Mouse (Mus musculus) adrenal gland, adult 2 months (tissue): ENCODE data around the gene Cacna1b. TPM values are rescaled to one million over a fixed set of nuclear protein-coding genes. Genes with fewer than 3 reads are reported as not detected.

ENCODE experiments used
- DNase-seq: peaks from one replicate; pipeline ENCODE4 v3.0.0; 2021
- polyA plus RNA-seq: library from polyadenylated mRNA; depleted of rRNA; stranded (reverse); fragments of >200 nt; gene quantifications from 2 replicates; pipeline ENCODE4 v1.2.3, GENCODE M21; 2012
- total RNA-seq, 2 experiments: library from RNA; stranded (reverse); gene quantifications; 2 replicates each; pipeline ENCODE4 v1.2.3; 2021

Gene Cacna1b
- total and polyA plus RNA-seq, 3 experiments: 2.0 to 8.1 (median 2.5) TPM

GRCm38 (mm10) chr2:24646452-24647146 is 116.4 kb downstream of the Cacna1b start:
- no peak for DNase-seq

- DNase-seq: no peak
Measured at GRCm38 (mm10) chr2:24642834-24643233, 120.1 kb downstream of the Cacna1b start.

DNA sequence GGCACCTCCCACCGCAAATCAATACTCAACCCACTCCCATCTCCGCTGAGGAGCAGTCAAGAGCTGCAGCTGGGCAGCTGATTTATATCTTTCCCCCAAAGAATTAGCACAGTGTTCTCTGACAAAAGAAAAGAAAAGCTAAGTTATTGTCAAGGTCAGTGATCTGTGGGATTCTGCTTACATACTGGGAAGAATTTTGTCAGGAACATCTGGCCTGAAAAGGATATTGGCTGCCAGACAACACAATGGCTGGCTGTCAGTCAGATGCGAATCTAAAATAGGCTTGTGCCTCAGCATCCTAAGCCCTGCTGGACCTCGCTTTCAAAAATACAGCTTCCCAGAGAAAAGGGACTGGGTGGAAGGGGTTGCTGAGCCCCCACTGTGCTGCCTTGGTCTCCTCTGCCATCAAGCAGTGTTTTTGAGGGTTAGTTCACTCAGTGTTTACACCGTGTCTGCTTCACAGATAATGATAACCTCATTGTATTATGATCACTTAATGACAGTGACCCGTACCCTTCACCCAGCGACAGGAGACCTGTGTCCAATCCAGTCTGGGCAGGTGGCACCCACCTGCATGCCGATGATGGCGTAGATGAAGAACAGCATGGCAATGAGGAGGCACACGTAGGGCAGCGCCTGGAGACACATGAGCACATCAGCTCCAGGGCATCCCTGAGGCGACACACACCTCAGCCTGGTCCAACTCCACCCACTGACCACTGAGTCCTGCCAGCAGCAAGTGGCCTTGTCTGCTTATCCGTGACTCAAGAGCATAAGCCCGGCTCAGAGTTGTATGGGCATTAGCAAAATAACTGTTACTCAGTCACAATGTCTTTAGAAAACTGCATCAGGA is 124.6 kb downstream of the Cacna1b start:
- no peak for DNase-seq

GRCm38 (mm10) chr2:24633645-24634044 is 129.3 kb downstream of the Cacna1b start:
- DNase-seq: no peak

GRCm38 (mm10) chr2:24617141-24617540 is 145.8 kb downstream of the Cacna1b start:
- DNase-seq: no peak

DNA sequence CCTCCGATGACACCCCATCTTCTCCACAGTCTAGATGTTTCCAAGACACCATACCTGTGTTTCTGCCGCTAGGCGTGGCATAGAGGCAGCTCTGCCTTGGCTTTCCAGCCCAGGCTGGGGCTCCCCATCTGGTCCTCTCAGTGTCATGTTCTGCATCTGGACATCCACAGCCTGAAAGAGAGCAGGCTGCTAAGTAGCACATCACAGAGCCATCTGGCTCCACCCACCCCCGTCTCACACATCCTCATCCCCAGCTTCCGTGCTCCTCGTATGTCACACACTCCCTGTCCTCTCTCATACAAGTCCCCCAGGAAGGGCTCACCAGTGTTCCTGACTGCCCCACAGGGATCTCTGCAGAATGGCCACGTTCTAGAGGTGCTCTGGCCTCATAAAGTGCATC is 153.2 kb downstream of the Cacna1b start:
- DNase-seq: no peak

DNA sequence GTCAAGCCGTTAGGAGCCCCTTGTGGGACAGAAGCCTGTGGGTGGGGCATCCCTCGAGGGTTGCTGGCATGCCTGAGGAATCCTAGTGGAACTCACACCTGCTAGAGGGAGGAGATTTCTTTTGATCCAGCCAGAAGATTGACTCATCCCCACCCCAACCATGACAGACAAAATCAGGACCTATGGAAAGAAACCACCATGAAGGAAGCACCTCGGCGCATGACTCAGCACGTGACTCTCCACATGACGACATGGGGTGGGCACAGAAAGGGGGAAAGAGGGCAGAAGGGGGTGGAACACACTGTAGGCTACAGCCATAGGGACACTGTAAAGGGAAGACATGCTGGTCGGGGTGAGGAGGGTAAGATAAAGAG is 154.2 kb downstream of the Cacna1b start:
- DNase-seq: no peak

- no peak for DNase-seq
Measured at GRCm38 (mm10) chr2:24607905-24608764, 154.8 kb downstream of the Cacna1b start.

- no peak for DNase-seq
Measured at GRCm38 (mm10) chr2:24606531-24606930, 156.4 kb downstream of the Cacna1b start.

- no peak for DNase-seq
Measured at GRCm38 (mm10) chr2:24605096-24605495, 157.9 kb downstream of the Cacna1b start.

DNA sequence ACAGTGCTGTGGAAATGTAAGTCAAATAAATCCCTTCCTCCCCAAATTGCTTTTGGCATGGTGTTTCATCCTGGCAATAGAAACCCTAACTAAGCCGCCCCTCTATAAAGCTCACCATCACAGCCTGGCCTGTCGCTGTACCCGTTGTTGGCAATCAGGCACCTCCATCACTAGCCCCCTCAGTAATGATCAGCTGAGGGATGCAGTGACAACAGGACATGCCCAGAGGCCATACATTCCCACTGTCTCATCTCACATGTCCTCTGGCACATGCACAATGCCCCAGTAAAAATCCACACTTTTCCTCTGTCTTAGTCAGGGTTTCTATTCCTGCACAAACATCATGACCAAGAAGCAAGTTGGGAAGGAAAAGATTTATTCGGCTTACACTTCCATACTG is 173.5 kb downstream of the Cacna1b start:
- DNase-seq: no peak

- DNase-seq: no peak
Measured at GRCm38 (mm10) chr2:24587999-24588398, 175.0 kb downstream of the Cacna1b start.

- peak; percentile 31 for DNase-seq
Measured at GRCm38 (mm10) chr2:24574616-24575015, 188.3 kb downstream of the Cacna1b start.

DNA sequence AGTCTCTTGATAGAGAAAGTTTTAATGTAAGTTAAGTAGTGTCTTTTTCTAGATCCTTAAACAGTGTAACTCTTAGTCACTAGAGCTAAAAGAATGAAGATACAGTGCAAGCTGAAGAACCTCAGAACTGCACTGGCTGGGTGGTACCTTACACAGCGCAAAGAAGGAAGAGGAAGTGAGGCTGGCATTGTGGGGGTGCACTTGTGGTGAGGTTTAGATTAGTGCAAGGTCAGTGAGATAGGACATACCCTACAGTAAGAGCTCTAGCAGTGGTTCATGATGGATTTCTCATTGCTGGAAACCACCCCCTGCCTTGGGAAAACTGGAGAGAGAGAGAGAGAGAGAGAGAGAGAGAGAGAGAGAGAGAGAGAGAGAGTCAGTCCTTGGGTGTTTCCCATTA is 192.0 kb downstream of the Cacna1b start:
- no peak for DNase-seq

DNA sequence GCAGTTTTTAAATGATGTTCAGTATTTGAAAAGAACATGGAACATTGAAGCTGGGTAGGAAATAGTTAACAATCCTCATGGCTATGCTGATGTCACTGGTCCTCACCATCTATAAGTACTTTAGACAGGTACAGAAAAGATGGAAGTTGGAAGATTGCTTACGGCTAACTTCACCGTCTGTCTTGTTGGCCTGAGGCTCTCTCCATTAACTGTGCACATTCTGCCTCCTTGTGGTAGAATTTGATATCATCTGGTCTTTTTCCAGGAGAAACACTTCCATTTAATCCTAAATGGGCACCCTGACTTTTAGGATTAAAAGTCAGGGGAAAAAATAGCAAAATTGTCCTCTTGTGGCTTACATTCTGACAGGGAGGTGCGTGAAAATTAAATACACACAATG is 194.4 kb downstream of the Cacna1b start:
- DNase-seq: peak; percentile 13

DNA sequence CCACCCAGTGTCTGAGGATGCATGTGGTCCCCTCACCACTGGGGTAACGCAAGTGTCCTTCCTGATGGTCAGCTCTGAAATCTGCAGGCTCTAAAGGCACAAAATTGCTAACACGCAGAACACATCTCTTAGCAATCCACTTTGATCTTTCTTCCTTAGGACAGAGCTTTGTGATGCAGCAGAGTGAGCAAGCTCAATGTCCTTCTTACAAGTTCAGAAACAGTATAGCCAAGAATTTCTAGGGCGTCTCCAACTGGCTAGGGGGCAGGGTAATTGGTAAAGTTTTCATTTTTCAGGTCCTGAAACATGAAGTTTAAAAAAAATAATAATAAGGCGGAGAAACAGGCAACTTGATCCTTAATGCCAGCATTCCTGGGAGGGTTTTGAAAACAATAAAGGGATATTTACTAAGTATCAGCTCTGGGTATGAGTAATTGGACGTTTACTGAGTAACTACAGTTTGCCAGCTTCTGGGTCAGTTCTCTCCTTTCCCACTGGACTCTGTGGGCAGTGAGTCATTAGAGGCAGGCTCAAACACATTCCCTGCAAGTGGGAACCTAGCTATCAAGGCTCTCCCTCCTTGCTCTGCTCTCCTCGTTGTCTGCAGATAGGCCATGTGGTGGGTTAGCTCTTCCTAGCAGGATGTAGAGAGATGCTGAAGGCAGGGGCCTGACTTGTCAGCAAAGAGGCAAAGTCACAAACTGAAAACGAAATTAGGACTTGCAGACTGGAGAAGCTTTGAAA is 200.2 kb downstream of the Cacna1b start:
- DNase-seq: peak; percentile 63

DNA sequence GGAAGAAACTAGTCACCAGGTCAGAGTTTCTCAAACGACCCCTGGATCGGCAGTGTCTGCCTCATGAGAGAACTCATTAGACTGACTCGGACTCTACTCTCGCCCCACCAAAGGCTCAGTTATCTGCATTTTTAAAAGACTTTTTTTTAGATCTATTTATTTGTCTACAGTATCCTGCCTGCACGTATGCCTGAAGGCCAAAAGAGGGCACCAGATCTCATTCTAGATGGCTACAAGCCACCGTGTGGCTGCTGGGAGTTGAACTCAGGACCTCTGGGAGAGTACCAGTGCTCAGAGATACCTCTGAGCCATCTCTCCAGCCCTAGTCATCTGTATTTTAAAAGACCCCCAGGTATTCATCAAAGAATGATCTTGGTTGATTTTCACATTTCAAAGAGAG is 201.0 kb downstream of the Cacna1b start:
- no peak for DNase-seq

DNA sequence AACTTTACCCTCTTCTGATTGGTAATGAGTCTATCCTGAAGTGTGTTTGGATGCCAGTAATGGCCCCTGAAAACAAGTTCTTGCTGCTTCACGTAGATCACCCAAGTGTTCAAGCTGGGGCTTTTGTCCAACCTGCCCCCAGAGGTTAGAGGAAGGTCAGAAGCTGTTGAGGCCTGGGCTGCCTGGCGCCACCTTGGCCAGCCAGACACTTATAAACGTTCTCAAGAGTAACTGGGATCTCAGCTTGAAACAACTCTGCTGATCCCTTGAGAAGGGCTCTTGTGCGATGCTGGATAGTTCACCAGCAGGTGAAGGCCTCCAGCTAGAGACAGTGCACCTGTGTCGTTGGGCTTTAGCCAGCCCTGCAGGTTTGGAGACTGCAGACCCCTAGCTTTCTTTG is 202.8 kb downstream of the Cacna1b start:
- DNase-seq: no peak

- no peak for DNase-seq
Measured at GRCm38 (mm10) chr2:24556347-24556746, 206.6 kb downstream of the Cacna1b start.

- DNase-seq: no peak
Measured at GRCm38 (mm10) chr2:24553962-24554361, 209.0 kb downstream of the Cacna1b start.
